Mouse (Mus musculus): ENCODE results near the gene Arf1.

GRCm38 (mm10) chr11:59227604-59228121 lies 407 bp downstream of the Arf1 start:
- TF ChIP-seq CTCF (IDR thresholded peaks at IDR 0.05; ENCODE audit: low read depth, low read length) (no peak), POLR2A (IDR thresholded peaks at IDR 0.05; ENCODE audit: borderline replicate concordance, low read depth, low read length) (no peak)
